In genomic region chr3:135918566-135919180, GRCm38 (mm10) we compare ENCODE assay signal across 15 mouse cellular contexts.
DNase-seq lines count a peak whose midpoint lies in the region; ATAC-seq lines count a peak whose summit lies in the region.
"Had no signal": no experiment of that assay in that cellular context is flagged by ENCODE, and none has a peak within 500 bp of the region (broad histone marks: within the 10 kb centered on the region; RNA-seq: fewer than 3 reads in every experiment).

No protein-coding gene starts in this region.

- ATAC-seq in hindbrain, embryonic 13.5 days (ENCODE audit: low FRiP score) = peak; percentile 84
- no peak for ATAC-seq in hindbrain, embryonic 11.5 days (ENCODE audit: low FRiP score)
- peak; percentile 90 for ATAC-seq in hindbrain, embryonic 15.5 days (ENCODE audit: low FRiP score, low read depth)
- ATAC-seq in neural tube, embryonic 15.5 days (ENCODE audit: low FRiP score) = peak; percentile 88

- peak overlapping the region; percentile 20 for H3K27ac ChIP-seq in hindbrain, embryonic 13.5 days
- H3K27ac ChIP-seq in hindbrain, embryonic 11.5 days (ENCODE audit: low read depth, low read length) = no peak overlapping the region
- H3K27ac ChIP-seq in hindbrain, embryonic 15.5 days (replicated peaks) = peak overlapping the region; percentile 23
- peak overlapping the region; percentile 34; the same call in 1 of the 2 replicates for H3K27ac ChIP-seq in neural tube, embryonic 15.5 days (replicated peaks)
- H3K27ac ChIP-seq: neural tube, embryonic 13.5 days; stomach, postnatal 0 days had no signal

- no peaks in the 10 kb centered on the region for H3K9me3 ChIP-seq in hindbrain, embryonic 13.5 days
- H3K9me3 ChIP-seq in hindbrain, embryonic 11.5 days (ENCODE audit: control insufficient read depth, low read length) = no peaks in the 10 kb centered on the region
- H3K9me3 ChIP-seq in hindbrain, embryonic 15.5 days = no peaks in the 10 kb centered on the region
- no peaks in the 10 kb centered on the region for H3K9me3 ChIP-seq in neural tube, embryonic 15.5 days (replicated peaks)
- H3K9me3 ChIP-seq: neural tube, embryonic 13.5 days had no signal

- no peak for DNase-seq in hindbrain, embryonic 11.5 days (ENCODE audit: low spot score)
- DNase-seq in brain, embryonic 18.5 days (ENCODE audit: low read depth, low spot score) = peak; percentile 52
- DNase-seq in ovary, adult 18-20 months (ENCODE audit: low spot score) = no peak
- DNase-seq in urinary bladder, postnatal 10 days (ENCODE audit: low spot score) = no peak
- DNase-seq: cerebellum, adult 2 months; heart, postnatal 36 days; kidney, adult 11 months; kidney, postnatal 4 days; thymus, postnatal 25 days had no signal

- H3K4me3 ChIP-seq in hindbrain, embryonic 13.5 days = no peak overlapping the region
- no peak overlapping the region for H3K4me3 ChIP-seq in hindbrain, embryonic 11.5 days (ENCODE audit: low read depth, low read length)
- no peak overlapping the region for H3K4me3 ChIP-seq in hindbrain, embryonic 15.5 days
- no peak overlapping the region for H3K4me3 ChIP-seq in neural tube, embryonic 15.5 days (replicated peaks)
- H3K4me3 ChIP-seq: neural tube, embryonic 13.5 days had no signal

- WGBS in hindbrain, embryonic 13.5 days = 62% methylated on average over 5 of the region's 5 CpGs
- 75% methylated on average over 5 of the region's 5 CpGs for WGBS in hindbrain, embryonic 11.5 days
- 41% methylated on average over 5 of the region's 5 CpGs for WGBS in hindbrain, embryonic 15.5 days
- 45% methylated on average over 5 of the region's 5 CpGs for WGBS in neural tube, embryonic 15.5 days

- no peak overlapping the region for H3K9ac ChIP-seq in hindbrain, embryonic 13.5 days
- H3K9ac ChIP-seq in hindbrain, embryonic 11.5 days (ENCODE audit: low read depth, low read length) = no peak overlapping the region
- H3K9ac ChIP-seq in hindbrain, embryonic 15.5 days = no peak overlapping the region
- H3K9ac ChIP-seq in neural tube, embryonic 15.5 days (replicated peaks) = no peak overlapping the region
- H3K9ac ChIP-seq: neural tube, embryonic 13.5 days had no signal

- H3K36me3 ChIP-seq in hindbrain, embryonic 13.5 days = no peaks in the 10 kb centered on the region
- H3K36me3 ChIP-seq in hindbrain, embryonic 11.5 days (ENCODE audit: control insufficient read depth, insufficient read depth, low read length) = no peaks in the 10 kb centered on the region
- no peaks in the 10 kb centered on the region for H3K36me3 ChIP-seq in hindbrain, embryonic 15.5 days
- H3K36me3 ChIP-seq in neural tube, embryonic 15.5 days = no peaks in the 10 kb centered on the region
- H3K36me3 ChIP-seq: neural tube, embryonic 13.5 days had no signal

- H3K4me1 ChIP-seq in hindbrain, embryonic 13.5 days (replicated peaks) = 0 out of 2 replicates have a peak, but pooled peaks cover 3% of the 10 kb centered on the region
- no peaks in the 10 kb centered on the region for H3K4me1 ChIP-seq in hindbrain, embryonic 11.5 days (replicated peaks; ENCODE audit: control insufficient read depth, insufficient read depth, low read length)
- peaks cover 14% of the 10 kb centered on the region for H3K4me1 ChIP-seq in hindbrain, embryonic 15.5 days (replicated peaks)
- peaks cover 3% of the 10 kb centered on the region; the same call in 1 of the 2 replicates for H3K4me1 ChIP-seq in neural tube, embryonic 15.5 days

- no peaks in the 10 kb centered on the region for H3K27me3 ChIP-seq in hindbrain, embryonic 13.5 days
- H3K27me3 ChIP-seq in hindbrain, embryonic 11.5 days (ENCODE audit: control insufficient read depth, insufficient read depth, low read length) = no peaks in the 10 kb centered on the region
- no peaks in the 10 kb centered on the region for H3K27me3 ChIP-seq in hindbrain, embryonic 15.5 days
- H3K27me3 ChIP-seq in neural tube, embryonic 15.5 days (replicated peaks) = no peaks in the 10 kb centered on the region
- H3K27me3 ChIP-seq: neural tube, embryonic 13.5 days had no signal

- no peak overlapping the region for H3K4me2 ChIP-seq in hindbrain, embryonic 13.5 days
- no peak overlapping the region for H3K4me2 ChIP-seq in hindbrain, embryonic 11.5 days (replicated peaks; ENCODE audit: low read depth, low read length)
- no peak overlapping the region for H3K4me2 ChIP-seq in hindbrain, embryonic 15.5 days
- no peak overlapping the region for H3K4me2 ChIP-seq in neural tube, embryonic 15.5 days
- H3K4me2 ChIP-seq: heart, embryonic 11.5 days; neural tube, embryonic 13.5 days had no signal
